Mouse (Mus musculus) neural tube, embryonic 15.5 days (tissue): Measurements from ENCODE around the gene Sipa1l2. TPM values are rescaled to one million over a fixed set of nuclear protein-coding genes. Genes with fewer than 3 reads are reported as not detected.

ENCODE experiments used
- ATAC-seq: fragments of 200-750 bp; cut with Nextera tagmentation; 2 replicates; pipeline ENCODE4 v1.8.0; 2017; ENCODE audit warnings: mild to moderate bottlenecking, moderate TSS enrichment, moderate library complexity; ENCODE audit not compliant: low FRiP score
- H3K27ac ChIP-seq: fragments of 300-500 bp; sonication (generic); replicated peaks from 2 replicates; pipeline ENCODE4 v1.5.1; 2015; ENCODE audit warnings: mild to moderate bottlenecking, inconsistent platforms
- H3K27me3 ChIP-seq: fragments of 300-500 bp; sonication (generic); replicated peaks from 2 replicates; pipeline ENCODE4 v1.6.1; 2015; ENCODE audit warnings: inconsistent platforms
- H3K36me3 ChIP-seq: fragments of 300-500 bp; sonication (generic); 2 replicates; pipeline ENCODE4 v1.6.1; 2015; ENCODE audit warnings: inconsistent platforms
- H3K4me1 ChIP-seq: fragments of 300-500 bp; sonication (generic); 2 replicates; pipeline ENCODE4 v1.6.1; 2015; ENCODE audit warnings: inconsistent platforms
- H3K4me2 ChIP-seq: fragments of 300-500 bp; sonication (generic); 2 replicates; pipeline ENCODE4 v1.6.1; 2015; ENCODE audit warnings: inconsistent platforms, mild to moderate bottlenecking, moderate library complexity
- H3K4me3 ChIP-seq: fragments of 300-500 bp; sonication (generic); replicated peaks from 2 replicates; pipeline ENCODE4 v1.5.1; 2015; ENCODE audit warnings: mild to moderate bottlenecking, inconsistent platforms
- H3K9ac ChIP-seq: fragments of 300-500 bp; sonication (generic); replicated peaks from 2 replicates; pipeline ENCODE4 v1.6.1; 2015; ENCODE audit warnings: mild to moderate bottlenecking, inconsistent platforms
- H3K9me3 ChIP-seq: fragments of 300-500 bp; sonication (generic); replicated peaks from 2 replicates; pipeline ENCODE4 v1.6.1; 2016; ENCODE audit warnings: inconsistent platforms
- WGBS: fragments of 180-500 bp; shearing (Covaris S2); methylation state at CpG from one replicate; pipeline ENCODE4 v1.1.7; 2015; ENCODE audit warnings: mixed read lengths; 5-methylcytosine and 5-hydroxymethylcytosine counted together
- polyA plus RNA-seq: library from polyadenylated mRNA; unstranded; fragments of >200 nt; fragmentation: Nextera tagmentation; extraction: Ambion mirVana; gene quantifications from 2 replicates; pipeline ENCODE4 v1.2.1, GENCODE M21; 2015

The Sipa1l2 gene
- polyA plus RNA-seq, 1 experiment from 2014 or later = 16.3 TPM

DNA sequence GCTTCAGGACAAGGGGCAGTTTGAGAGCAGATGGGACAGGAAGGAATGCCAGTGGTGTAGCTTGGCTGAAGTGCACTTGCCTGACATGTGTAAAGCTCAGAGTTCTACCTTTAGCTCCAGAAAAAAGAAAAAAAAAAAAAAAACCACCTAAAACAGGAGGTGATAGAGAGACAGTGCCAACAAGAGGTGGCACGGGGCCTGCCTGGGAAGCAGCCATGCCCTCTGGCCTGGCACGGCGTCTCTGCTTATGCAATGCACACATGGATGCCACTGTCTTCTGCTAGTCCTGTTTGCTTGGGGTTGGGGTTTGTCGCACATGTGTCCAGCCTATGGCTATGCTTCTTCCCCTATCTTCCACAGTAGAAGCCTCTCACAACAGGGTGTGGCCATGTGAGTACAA lies 2.6 kb upstream of the Sipa1l2 start:
- H3K4me1 ChIP-seq = peaks cover 21% of the 10 kb centered on the region
- H3K9me3 ChIP-seq = no peaks in the 10 kb centered on the region
- no peak overlapping the region for H3K4me2 ChIP-seq
- no peak for ATAC-seq
- H3K9ac ChIP-seq = no peak overlapping the region
- H3K36me3 ChIP-seq = no peaks in the 10 kb centered on the region
- no peak overlapping the region for H3K27ac ChIP-seq
- 90% methylated on average over 4 of the region's 4 CpGs for WGBS
- H3K27me3 ChIP-seq = 0 out of 2 replicates have a peak, but pooled peaks cover 3% of the 10 kb centered on the region
- H3K4me3 ChIP-seq = no peak overlapping the region

DNA sequence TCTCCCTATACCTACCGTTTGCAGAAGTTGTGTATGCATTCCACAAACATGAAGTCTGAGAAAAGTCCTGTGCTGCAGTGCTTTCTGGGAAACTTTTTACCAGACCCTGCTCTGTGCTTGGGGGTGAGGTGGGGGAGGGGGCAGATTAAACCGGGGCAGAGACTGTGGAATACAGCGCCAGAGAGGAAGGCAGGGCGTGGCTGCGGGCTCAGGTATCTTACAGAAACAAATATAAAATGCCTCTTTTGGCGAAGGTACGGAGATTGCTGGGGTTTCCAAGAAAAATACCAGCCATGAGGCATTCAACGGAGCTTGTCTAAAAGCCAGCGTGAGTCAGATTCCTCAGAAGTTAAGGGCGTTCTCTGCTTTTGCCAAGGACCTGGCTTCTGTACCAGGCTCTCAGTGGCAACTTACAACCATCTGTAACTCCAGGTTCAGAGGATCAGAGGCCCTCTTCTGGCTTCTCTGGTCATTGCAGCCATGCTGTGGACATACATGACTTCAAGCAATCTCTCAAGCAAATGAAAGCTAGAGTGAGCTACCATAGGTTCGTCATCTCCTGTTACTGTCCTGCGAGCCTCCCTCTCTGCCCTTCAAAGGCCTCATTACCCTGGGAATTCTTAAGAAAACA lies 1.3 kb upstream of the Sipa1l2 start:
- Histone ChIP-seq H3K4me3 (no peak overlapping the region), H3K9me3 (no peaks in the 10 kb centered on the region), H3K36me3 (no peaks in the 10 kb centered on the region), H3K4me2 (peak overlapping the region; percentile 92; the same call in 1 of the 2 replicates), H3K9ac (no peak overlapping the region), H3K27ac (no peak overlapping the region), H3K4me1 (peaks cover 34% of the 10 kb centered on the region), H3K27me3 (0 out of 2 replicates have a peak, but pooled peaks cover 3% of the 10 kb centered on the region)
- WGBS = 73% methylated on average over 12 of the region's 12 CpGs
- no peak for ATAC-seq

DNA sequence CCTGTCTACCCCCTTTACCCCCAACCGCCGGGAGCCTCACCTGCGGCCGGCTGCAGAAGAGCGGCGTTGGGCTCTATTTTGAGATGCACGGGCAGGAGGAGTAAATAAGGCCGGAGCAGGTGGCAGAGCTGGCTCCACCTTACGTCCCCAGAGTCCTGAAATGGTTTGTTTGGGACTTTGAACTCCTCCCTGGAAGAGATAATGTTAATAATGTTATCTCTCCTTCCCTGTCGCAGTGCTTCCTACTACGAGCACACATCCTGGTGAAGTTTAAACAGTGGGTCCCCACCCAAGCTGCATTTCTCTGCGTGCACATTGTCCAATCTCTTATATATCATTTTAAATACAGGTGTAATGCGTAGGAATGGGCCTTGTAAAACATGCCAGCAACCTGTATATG lies 781 bp upstream of the Sipa1l2 start:
- Histone ChIP-seq H3K36me3 (no peaks in the 10 kb centered on the region), H3K4me3 (peak overlapping the region; percentile 83), H3K4me2 (peak overlapping the region; percentile 92), H3K9ac (peak overlapping the region; percentile 59), H3K9me3 (no peaks in the 10 kb centered on the region), H3K4me1 (peaks cover 35% of the 10 kb centered on the region), H3K27ac (peak overlapping the region; percentile 65), H3K27me3 (0 out of 2 replicates have a peak, but pooled peaks cover 3% of the 10 kb centered on the region)
- ATAC-seq = no peak
- WGBS = 15% methylated on average over 13 of the region's 13 CpGs

DNA sequence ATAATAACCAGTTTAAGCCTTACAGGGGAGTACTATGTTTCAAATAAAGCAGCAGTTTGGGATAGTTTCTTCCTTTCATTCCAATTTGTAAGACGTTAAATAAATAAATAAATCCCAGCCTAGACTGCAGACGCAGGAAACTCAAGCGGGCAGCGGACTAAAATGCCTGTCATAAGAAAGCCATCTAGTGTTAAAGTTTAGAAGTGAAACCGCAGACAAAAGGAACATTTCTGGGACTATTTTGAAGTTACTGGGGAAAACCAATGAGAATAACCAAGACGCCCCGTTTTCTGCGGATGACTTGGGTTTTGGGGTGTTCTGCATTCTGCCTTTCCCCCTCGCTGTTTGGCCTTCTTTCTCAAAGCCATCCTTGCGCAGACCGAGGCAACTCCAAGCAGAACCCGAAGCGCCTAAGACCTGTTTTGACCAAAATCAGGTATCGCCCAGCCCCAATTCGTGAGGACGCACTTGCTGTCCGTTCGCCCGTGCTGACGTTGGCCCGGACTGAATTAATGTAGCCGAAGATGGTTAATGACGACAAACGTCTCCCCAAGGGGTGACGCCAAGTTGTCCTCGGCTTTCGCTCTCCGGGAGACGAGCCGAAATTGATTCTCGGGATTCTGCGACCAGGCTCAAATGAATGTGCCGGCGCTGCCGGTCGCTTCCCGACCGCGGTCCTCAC lies 616 bp downstream of the Sipa1l2 start:
- WGBS = under 1% methylated on average over 39 of the region's 39 CpGs
- H3K4me1 ChIP-seq = peaks cover 37% of the 10 kb centered on the region
- H3K9me3 ChIP-seq = no peaks in the 10 kb centered on the region
- peak overlapping the region; percentile 92 for H3K4me2 ChIP-seq
- H3K4me3 ChIP-seq = peak overlapping the region; percentile 83
- peak overlapping the region; percentile 81 for H3K9ac ChIP-seq
- H3K27ac ChIP-seq = peak overlapping the region; percentile 80
- H3K36me3 ChIP-seq = no peaks in the 10 kb centered on the region
- no peak; the same call in 1 of the 2 replicates for ATAC-seq
- H3K27me3 ChIP-seq = 0 out of 2 replicates have a peak, but pooled peaks cover 3% of the 10 kb centered on the region

DNA sequence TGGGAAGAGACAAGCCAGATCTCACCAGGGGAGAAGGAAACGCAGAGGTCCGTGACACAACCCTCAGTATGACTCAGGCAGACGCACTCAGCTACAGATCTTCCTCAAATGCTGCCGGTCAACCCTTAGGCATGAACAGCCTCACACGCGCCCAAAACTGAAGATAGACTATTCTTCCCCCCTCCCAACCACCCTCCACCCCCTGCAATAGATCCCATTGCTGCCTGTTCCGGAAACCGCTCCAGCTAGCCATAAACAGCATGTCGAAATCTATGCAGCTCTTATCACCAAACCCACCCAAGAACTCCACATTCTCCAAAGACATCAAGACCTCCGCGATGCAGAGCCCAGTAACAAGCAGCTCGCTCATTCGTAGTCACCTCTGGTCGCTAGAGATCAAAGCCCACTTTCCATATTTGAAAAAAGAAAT lies 1.2 kb downstream of the Sipa1l2 start:
- H3K4me3 ChIP-seq = peak overlapping the region; percentile 83
- under 1% methylated on average over 14 of the region's 14 CpGs for WGBS
- H3K4me1 ChIP-seq = peaks cover 40% of the 10 kb centered on the region
- peak overlapping the region; percentile 81 for H3K9ac ChIP-seq
- H3K36me3 ChIP-seq = no peaks in the 10 kb centered on the region
- peak overlapping the region; percentile 92 for H3K4me2 ChIP-seq
- peak overlapping the region; percentile 64 for H3K27ac ChIP-seq
- no peaks in the 10 kb centered on the region for H3K9me3 ChIP-seq
- 0 out of 2 replicates have a peak, but pooled peaks cover 3% of the 10 kb centered on the region for H3K27me3 ChIP-seq
- no peak for ATAC-seq

DNA sequence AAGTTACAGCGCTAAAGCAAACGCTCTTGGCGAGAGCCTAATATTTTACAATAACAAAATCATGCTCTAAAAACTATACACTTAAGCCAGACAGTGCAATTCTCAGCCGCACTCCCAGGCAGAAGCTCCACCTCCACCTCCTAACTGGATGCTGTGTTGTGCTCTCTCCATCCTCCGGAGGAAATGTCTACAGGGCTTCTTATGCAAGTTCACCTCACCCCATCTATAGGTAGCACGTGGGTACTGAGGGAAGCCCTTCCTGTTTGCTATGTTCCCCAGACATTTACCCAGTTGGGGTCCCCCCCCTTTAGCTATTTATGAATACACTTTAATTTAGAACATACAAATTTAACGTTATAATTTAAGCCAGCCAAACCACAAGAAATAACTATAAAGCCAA lies 2.0 kb downstream of the Sipa1l2 start:
- Histone ChIP-seq H3K9ac (no peak overlapping the region), H3K4me1 (peaks cover 48% of the 10 kb centered on the region), H3K27ac (no peak overlapping the region), H3K27me3 (0 out of 2 replicates have a peak, but pooled peaks cover 3% of the 10 kb centered on the region), H3K4me2 (peak overlapping the region; percentile 92), H3K9me3 (no peaks in the 10 kb centered on the region), H3K36me3 (no peaks in the 10 kb centered on the region), H3K4me3 (peak overlapping the region; percentile 83)
- ATAC-seq = no peak
- WGBS = 53% methylated on average over 7 of the region's 7 CpGs

DNA sequence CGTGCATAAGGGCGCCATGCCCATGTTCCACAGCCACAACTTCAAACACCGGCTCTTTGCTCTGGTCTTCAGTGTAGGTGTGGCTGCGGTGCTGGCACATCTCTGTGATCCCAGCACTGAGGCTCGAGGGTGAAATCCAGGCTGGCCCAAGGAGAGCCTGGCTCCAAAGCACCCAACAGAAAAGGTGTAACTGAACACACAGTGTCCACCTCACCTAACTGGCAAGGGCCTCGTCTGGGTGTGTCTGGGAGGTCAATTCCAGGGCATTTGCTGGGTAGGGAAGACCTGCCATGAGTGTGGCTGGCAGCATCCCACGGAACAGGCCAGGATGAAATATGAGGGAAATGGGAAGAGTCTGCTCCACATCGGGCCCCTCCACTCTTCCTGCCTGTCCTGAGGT lies 6.7 kb downstream of the Sipa1l2 start:
- Histone ChIP-seq H3K27ac (no peak overlapping the region), H3K36me3 (no peaks in the 10 kb centered on the region), H3K9me3 (no peaks in the 10 kb centered on the region), H3K4me3 (no peak overlapping the region), H3K4me2 (no peak overlapping the region), H3K4me1 (peaks cover 76% of the 10 kb centered on the region), H3K9ac (no peak overlapping the region), H3K27me3 (no peaks in the 10 kb centered on the region)
- 79% methylated on average over 8 of the region's 8 CpGs for WGBS
- no peak for ATAC-seq

DNA sequence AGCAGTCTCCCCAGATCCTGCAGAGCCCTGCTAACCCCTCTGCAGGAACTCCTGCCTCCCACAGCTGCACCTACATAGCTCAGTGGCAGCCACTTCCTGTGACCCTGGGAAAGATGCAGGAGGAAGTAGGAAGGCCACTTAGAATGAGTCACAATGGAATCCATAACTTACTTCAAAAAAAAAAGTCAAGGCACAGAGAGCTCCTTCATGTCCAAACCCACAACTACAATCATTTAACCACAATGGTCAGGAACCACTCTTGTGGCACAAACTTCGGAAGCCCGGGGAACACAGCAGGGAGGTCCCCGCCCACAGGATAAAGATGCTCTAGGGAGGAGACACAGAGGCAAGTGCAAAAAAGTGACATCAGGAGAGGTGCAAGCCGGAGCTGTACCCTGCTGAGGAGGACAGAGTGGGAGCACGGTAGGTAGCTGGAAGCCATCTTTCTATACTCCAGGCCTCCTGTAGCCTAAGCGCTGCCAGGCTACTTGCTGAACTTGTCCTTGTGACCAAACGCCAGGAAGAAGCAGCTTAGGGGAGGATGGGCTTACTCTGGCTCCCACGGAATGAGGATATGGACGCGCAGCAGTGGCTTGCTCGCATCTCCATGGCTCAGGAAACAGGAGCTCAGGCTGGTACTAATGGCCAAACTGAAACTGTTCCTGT lies 8.7 kb downstream of the Sipa1l2 start:
- 67% methylated on average over 11 of the region's 11 CpGs for WGBS
- Histone ChIP-seq H3K9me3 (no peaks in the 10 kb centered on the region), H3K36me3 (no peaks in the 10 kb centered on the region), H3K9ac (no peak overlapping the region), H3K4me3 (no peak overlapping the region), H3K27me3 (no peaks in the 10 kb centered on the region), H3K27ac (0 out of 2 replicates have a peak overlapping the region, but pooled peaks have one; percentile 11), H3K4me2 (no peak overlapping the region), H3K4me1 (peaks cover 72% of the 10 kb centered on the region)
- no peak for ATAC-seq

DNA sequence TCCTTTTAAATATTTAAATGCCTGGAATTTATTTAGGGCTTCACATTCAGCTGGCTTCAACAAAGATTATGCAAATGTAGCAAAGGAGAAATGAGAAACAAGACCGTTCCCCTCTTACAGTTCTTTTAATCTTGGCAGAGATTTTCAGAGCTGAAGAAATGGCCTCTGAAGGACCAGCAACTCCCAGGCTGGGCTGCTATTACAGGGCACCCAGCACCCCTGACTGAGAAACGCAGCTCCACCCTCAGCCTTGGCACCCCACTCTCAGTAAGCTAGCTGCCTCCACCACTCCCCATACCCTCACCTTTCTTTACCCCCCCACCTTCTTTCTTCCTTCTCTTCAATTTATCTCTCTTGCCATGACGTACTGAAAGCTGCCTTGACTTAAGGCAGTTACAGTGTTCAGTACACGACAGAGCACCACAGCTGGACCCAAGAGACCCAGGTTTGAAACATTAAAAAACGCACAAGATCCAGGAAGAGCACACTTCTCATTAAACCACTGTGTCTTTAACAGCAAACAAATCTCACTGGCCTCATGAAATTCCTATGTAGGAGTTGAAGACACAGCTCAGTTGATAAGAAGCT lies 10.4 kb downstream of the Sipa1l2 start:
- peak overlapping the region; percentile 77 for H3K27ac ChIP-seq
- peak overlapping the region; percentile 14; the same call in 1 of the 2 replicates for H3K4me3 ChIP-seq
- no peaks in the 10 kb centered on the region for H3K9me3 ChIP-seq
- 17% methylated on average over 5 of the region's 5 CpGs for WGBS
- H3K27me3 ChIP-seq = no peaks in the 10 kb centered on the region
- peaks cover 70% of the 10 kb centered on the region for H3K4me1 ChIP-seq
- no peaks in the 10 kb centered on the region for H3K36me3 ChIP-seq
- H3K4me2 ChIP-seq = peak overlapping the region; percentile 50
- peak overlapping the region; percentile 26 for H3K9ac ChIP-seq
- 0 out of 2 replicates have a peak, but pooled peaks have one; percentile 29 for ATAC-seq

DNA sequence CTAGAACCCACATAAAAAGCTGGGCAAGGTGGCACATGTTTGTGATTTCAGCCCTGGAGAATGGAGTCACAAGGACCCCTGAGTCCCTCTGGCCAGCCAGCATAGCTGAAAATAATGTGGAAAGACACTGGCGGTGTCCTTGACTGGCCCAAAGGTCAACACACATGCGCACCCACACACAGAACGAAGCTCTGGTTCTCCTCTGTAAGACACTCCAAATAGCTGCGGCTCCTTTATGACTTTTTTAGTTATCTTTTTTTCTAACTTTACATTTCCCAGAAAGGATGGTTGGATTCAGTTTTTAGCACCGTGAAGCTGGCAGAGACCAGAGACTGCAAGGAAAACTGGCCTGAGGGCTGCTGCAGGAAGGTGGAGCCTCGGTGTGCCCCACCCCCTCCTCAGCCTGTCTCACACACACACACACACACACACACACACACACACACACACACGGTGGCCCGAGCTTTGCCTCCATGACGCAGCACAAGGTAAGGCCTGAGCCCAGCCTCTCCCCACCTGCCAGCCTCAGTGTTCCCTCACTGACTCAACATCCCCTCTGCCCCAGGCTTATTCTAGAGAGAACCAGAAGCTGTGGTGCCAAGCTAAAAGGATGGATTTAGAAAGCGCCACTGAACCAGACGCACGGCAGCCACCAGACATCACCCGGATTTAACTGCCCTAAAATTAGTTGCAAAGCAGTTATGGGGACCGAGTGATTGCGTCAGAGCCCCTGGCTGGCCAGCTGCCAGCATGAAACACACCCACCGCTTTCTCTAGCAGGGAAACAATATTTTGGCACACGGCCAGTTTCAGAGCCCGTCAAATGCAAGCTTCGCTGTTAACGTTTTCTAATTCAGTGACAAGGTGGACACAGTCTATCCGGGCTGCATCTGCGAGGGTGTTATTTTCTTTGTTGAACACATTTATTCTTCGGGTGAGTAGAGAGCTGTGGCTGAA lies 11.2 kb downstream of the Sipa1l2 start:
- Histone ChIP-seq H3K4me3 (peak overlapping the region; percentile 14; the same call in 1 of the 2 replicates), H3K4me2 (peak overlapping the region; percentile 50), H3K36me3 (no peaks in the 10 kb centered on the region), H3K27me3 (no peaks in the 10 kb centered on the region), H3K27ac (peak overlapping the region; percentile 77), H3K4me1 (peaks cover 65% of the 10 kb centered on the region), H3K9ac (peak overlapping the region; percentile 26), H3K9me3 (no peaks in the 10 kb centered on the region)
- 18% methylated on average over 23 of the region's 23 CpGs for WGBS
- ATAC-seq = peak; percentile 49; the same call in 1 of the 2 replicates
